Mouse (Mus musculus): ENCODE measurements around the gene Sema4b.

GRCm38 (mm10) chr7:80171345-80171744 lies 15.3 kb upstream of the Sema4b start:
- TF ChIP-seq CTCF (IDR thresholded peaks at IDR 0.05; ENCODE audit: low read depth): no peak
- TF ChIP-seq EP300 (IDR thresholded peaks at IDR 0.05; ENCODE audit: low read depth): no peak

Data from liver, postnatal 0 days (tissue).